Mouse (Mus musculus) splenic B cell, adult 2 months (primary cell): ENCODE measurements at regions not wholly inside any gene's neighbourhood (a gene's known extent, or its start where the extent isn't known, plus 50 kb on each side); places are given as distances from the start of the nearest gene placed in this dataset.
A peak's percentile ranks its signal among the peaks of the same experiment; 100 is the strongest.

Experiments
- DNase-seq: peaks from one replicate; pipeline ENCODE4 v3.0.0-alpha.2; 2011; ENCODE audit warnings: low read depth, low spot score
- H3K27me3 ChIP-seq: 2 replicates; pipeline ENCODE4 v1.6.1; 2012; ENCODE audit warnings: mild to moderate bottlenecking, low read length, moderate library complexity, mixed read lengths; ENCODE audit not compliant: control insufficient read depth, poor library complexity, insufficient read depth, severe bottlenecking
- H3K36me3 ChIP-seq: 2 replicates; pipeline ENCODE4 v1.6.1; 2012; ENCODE audit warnings: mild to moderate bottlenecking, low read length, moderate library complexity, mixed read lengths; ENCODE audit not compliant: control insufficient read depth, poor library complexity, insufficient read depth, severe bottlenecking

GRCm38 (mm10) chr2:128387851-128388471, 203.0 kb upstream of the Spdye4c start:
- DNase-seq = no peak
- Histone ChIP-seq H3K36me3 (no peaks in the 10 kb centered on the region), H3K27me3 (no peaks in the 10 kb centered on the region)

- no peaks in the 10 kb centered on the region for H3K36me3 ChIP-seq
- no peak for DNase-seq
- H3K27me3 ChIP-seq = no peaks in the 10 kb centered on the region
These were observed 202.0 kb upstream of the Spdye4c start for GRCm38 (mm10) chr2:128388883-128389470.

GRCm38 (mm10) chr2:128392344-128392743, 198.7 kb upstream of the Spdye4c start:
- peak; percentile 33 for DNase-seq
- H3K36me3 ChIP-seq = no peaks in the 10 kb centered on the region
- H3K27me3 ChIP-seq = no peaks in the 10 kb centered on the region

GRCm38 (mm10) chr2:128393401-128393800, 197.6 kb upstream of the Spdye4c start:
- Histone ChIP-seq H3K27me3 (no peaks in the 10 kb centered on the region), H3K36me3 (no peaks in the 10 kb centered on the region)
- DNase-seq = peak; percentile 34

- H3K27me3 ChIP-seq = no peaks in the 10 kb centered on the region
- no peaks in the 10 kb centered on the region for H3K36me3 ChIP-seq
- DNase-seq = no peak
These were observed 197.1 kb upstream of the Spdye4c start for GRCm38 (mm10) chr2:128393921-128394320.

- Histone ChIP-seq H3K36me3 (no peaks in the 10 kb centered on the region), H3K27me3 (no peaks in the 10 kb centered on the region)
- DNase-seq = peak; percentile 31
These were observed 195.6 kb upstream of the Spdye4c start for GRCm38 (mm10) chr2:128395308-128396007.

- no peaks in the 10 kb centered on the region for H3K27me3 ChIP-seq
- H3K36me3 ChIP-seq = no peaks in the 10 kb centered on the region
- peak; percentile 90 for DNase-seq
These were observed 195.0 kb upstream of the Spdye4c start for GRCm38 (mm10) chr2:128396008-128396346.

GRCm38 (mm10) chr2:128401359-128401758, 189.7 kb upstream of the Spdye4c start:
- Histone ChIP-seq H3K27me3 (no peaks in the 10 kb centered on the region), H3K36me3 (no peaks in the 10 kb centered on the region)
- no peak for DNase-seq

- Histone ChIP-seq H3K27me3 (no peaks in the 10 kb centered on the region), H3K36me3 (no peaks in the 10 kb centered on the region)
- DNase-seq = peak; percentile 40
These were observed 187.7 kb upstream of the Spdye4c start for GRCm38 (mm10) chr2:128403143-128403935.

- no peaks in the 10 kb centered on the region for H3K36me3 ChIP-seq
- H3K27me3 ChIP-seq = no peaks in the 10 kb centered on the region
- no peak for DNase-seq
These were observed 186.6 kb upstream of the Spdye4c start for GRCm38 (mm10) chr2:128404405-128404804.

GRCm38 (mm10) chr2:128407076-128407475, 183.9 kb upstream of the Spdye4c start:
- H3K27me3 ChIP-seq = no peaks in the 10 kb centered on the region
- no peaks in the 10 kb centered on the region for H3K36me3 ChIP-seq
- no peak for DNase-seq

GRCm38 (mm10) chr2:128408718-128409117, 182.3 kb upstream of the Spdye4c start:
- peak; percentile 71 for DNase-seq
- Histone ChIP-seq H3K36me3 (no peaks in the 10 kb centered on the region), H3K27me3 (no peaks in the 10 kb centered on the region)

- Histone ChIP-seq H3K27me3 (no peaks in the 10 kb centered on the region), H3K36me3 (no peaks in the 10 kb centered on the region)
- DNase-seq = peak; percentile 85
These were observed 178.7 kb upstream of the Spdye4c start for GRCm38 (mm10) chr2:128412352-128412751.

GRCm38 (mm10) chr2:128412974-128413373, 178.0 kb upstream of the Spdye4c start:
- peak; percentile 52 for DNase-seq
- Histone ChIP-seq H3K27me3 (no peaks in the 10 kb centered on the region), H3K36me3 (no peaks in the 10 kb centered on the region)
